Mouse (Mus musculus): ENCODE results near the gene Nr6a1.

Gene Nr6a1

DNA sequence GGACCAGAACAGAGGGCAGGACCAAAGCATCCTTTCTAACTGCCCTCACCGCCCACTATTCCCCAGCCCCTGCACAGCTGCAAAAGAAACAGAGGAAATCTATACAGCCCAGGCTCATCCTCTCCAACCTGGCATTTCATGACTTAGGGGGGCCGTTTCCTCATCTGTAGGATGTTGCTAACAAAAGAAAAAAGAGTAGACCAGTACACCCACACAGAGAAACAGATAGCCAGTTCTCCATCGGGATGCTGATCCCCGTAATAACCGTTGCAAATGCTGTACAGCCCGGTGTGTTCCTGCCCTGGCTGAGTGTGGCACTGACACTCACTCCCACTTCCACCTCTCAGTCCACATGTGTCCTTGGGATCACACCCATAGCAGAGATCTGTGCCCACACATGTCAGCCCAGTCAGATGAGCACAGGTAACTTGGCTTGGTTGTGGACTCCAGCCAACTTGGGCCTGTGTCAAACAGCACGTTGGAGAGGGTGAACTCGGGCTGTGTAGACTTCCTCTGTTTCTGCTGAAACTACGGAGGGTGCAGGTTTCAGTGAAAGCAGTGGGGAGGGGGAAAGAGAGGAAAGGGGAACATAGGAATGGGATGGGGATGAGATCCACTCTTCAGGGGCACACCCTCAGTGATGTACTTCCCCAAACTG, 9.4 kb upstream of the Nr6a1 start:
- DNase-seq = no peak

DNA sequence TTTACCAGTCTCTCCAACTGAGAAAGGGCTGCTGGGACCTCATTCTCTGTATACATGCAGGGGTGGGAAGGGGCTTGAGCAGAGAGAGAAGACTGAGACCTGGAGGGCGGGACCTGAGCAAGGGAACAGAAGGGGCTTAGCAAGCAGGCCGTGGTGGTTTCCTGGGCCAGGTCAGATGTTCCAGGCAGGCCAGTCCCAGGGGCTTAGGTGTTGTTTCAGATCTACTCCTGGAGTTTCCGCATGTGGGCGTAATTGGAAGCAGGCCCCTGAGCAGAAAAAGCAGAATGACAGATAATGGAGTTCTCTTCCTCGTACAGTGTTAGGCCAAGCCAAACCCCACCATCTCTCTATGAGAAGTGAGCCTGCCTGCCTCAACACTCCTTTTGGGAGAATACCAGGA, 7.4 kb upstream of the Nr6a1 start:
- no peak for DNase-seq

DNA sequence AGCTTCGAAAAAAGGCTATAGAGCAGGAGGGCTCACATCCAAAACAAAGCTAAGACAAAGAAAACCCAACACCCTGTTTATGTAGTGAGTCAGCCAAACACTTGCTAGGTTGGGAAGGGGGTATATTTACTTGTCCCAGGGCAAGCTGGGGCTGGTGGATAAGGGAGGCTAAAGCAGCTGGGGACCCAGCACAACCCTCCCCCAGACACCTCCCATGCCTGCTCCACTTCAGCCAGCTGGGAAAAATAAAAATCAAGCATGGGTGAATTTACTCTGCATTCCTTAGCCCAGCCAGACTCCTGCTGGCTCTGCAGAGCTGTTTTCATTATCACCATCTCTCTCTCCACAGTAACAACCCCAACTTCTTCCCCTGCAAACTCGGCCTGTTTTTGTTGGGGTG, 6.4 kb upstream of the Nr6a1 start:
- DNase-seq = no peak

DNA sequence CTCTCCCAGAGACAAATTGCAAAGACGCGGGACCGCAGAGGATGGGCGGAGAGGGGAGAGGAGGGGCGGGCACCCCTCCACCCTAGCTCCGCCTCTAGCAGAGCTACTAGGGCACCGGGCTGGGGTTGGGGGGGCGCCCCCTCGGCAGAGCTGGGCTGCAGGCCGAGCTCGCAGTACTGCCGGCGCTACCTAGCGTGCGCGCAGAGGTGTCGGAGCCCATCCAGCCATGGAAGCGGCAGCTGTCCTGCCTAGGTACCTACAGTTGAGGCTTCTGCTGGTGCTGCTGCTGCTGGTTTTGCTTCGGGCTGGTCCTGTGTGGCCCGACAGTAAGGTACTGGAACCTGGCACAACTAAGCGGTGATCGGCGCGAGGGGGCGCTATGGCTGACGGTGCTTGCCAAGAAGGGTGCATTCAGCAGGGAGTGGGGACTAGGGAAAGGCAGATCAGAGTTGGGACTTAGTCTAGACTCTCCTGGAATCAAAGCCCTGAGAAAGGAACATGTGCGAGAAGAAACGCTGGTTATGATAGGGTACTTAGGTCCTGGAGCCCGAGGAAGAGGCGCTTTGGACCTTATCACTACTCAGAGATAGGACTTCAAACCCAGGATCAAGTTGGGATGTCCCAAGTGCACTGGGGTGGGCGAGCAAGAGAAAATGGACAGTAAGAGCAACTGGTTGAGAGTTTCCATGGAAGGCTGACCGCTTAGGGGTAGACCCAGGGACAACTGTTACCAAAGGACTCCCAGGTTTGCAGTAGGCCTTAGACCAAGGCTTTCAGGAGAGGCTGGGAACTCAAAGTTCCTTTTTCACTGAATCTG, 4.6 kb upstream of the Nr6a1 start, which contains the start of gene Olfml2a:
Gene Olfml2a, plus strand, starts transcription at position 128 of the 817 bp plus-strand sequence.
- peak; percentile 58 to 75 for DNase-seq

DNA sequence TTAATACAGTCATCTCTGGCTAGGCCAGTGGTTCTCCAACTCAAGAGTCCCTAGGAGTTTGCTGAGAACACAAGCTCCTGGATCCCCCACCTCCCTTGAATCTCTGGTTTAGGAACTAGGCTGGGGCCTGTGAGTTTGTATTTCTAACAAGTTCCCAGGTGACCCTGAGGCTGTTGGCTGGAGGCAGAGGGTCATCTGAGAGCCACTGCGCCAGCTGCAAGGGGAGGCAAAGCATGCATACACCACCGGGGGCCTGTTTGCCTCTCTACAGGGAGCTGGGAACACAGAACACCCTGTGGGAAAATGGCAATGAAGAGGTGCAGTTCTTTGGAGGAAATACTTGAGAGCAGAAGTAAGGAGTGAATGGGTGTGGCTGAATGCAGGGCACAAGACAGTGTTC, 2.8 kb upstream of the Nr6a1 start:
- no peak for DNase-seq

DNA sequence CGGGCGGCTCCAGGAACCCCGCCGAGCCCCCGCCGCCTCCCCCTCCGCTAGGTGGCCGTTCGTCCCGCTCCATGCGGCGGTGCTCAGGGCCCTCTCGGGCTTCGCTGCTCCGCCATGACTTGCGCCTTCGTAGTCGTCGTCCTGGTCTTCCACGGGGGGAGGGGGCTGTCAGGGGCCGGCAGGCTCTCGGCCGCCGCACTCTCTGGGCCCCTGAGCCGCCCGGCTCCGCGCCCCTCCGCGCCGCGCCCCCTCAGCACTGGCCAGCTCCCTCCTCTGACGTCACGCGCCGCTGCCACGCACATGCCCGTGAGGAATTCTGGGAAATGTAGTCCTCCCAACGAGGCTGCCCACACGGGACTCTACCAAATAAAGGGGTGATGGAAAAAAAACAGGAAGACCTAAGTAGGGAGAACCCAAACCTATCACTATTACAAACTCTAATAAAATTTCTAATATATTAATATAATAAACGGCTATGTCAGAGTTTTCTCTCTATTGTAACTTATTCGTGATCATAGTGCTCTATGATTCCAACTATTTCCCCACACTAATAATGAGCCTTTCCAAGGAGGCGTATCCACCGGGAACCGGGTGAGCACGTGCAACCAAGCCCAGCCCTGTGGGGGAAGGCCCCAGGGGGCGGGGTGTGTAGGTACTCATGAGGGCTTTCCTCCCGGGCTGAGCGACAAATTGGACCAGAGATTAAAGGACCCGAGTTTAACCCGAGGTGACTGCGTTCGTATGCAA, 1.2 kb downstream of the Nr6a1 start:
- DNase-seq = peak; percentile 95 to 97

DNA sequence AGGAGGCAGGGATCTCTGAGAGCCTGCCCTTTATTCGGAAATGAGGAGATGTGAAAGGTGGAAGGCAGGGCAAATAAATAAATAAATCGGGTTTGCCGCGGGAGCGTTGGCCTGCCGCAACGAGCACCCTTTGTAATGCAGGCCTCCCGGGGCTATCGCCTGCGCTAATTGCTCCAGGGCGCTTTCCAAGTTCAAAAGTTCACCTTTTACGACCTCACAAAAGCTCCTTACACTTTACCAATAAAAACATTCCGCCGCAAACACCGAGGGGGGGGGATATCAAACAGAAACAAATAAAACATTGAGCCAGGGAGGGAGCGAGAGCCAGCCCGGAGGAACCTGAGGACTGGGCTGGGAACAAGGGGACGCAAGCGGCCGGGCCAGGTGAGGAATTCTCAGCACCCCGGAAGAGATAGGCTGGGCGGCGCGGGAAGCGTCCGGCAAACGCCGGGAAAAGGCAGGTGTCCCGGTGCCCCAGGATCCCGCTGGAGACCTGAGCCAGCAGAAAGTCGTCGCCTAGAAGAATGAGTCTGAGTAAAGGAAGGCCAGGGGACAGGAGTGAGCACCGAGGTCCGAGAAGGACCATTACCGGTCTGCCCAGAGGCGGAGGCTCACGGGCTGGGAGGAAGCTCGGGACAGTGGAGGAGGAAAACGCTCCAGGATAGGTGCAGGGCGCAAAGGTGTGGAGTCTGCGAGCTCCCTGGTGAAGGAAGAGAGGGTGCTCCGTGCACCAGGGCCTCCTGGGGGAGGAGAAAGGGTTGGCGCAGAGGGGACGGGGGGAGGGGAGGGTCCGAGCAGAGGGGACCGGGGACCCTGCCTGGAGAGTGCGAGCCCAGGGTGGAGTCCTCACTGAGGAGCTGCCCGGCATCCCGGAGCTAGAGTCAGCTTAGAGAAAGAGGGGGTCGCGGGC, 2.1 kb downstream of the Nr6a1 start:
- DNase-seq = peak; percentile 43 to 49

DNA sequence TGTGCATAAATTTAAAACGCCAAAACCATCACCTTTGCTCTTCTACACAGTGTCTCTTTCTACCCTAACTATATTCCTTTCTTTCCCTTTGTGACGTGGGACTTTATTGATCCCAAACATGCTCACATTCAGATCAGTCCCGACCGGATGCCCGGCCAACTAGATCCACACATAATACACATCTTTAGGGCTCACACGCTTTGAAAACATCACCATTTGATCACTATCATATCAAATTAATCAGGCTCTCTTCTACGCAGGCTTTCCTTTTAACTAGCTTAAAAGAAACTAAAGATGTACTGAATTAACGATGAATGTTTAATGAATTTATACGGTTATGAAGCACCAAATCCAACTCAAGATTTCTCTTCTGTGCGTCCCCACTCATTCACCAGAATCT, 2.9 kb downstream of the Nr6a1 start:
- no peak for DNase-seq

DNA sequence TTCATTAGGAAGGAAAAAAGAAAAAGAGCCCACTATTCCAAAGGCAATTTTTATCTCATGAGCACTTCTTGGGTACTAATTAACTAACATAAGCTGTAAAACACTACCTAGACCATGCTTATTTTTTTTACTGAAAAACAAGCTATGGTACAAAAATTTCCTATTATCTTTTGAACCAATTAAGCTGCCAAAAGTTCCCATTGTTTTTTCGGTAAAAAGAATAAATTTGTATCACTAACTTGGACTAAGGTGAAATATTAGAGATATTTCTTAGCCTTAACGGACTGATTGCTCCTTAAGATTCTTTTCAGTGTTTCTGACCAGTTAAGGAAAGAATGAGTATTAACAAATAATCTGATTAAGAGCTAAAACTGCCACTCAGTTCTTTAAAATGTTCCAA, 3.6 kb downstream of the Nr6a1 start:
- DNase-seq = no peak

DNA sequence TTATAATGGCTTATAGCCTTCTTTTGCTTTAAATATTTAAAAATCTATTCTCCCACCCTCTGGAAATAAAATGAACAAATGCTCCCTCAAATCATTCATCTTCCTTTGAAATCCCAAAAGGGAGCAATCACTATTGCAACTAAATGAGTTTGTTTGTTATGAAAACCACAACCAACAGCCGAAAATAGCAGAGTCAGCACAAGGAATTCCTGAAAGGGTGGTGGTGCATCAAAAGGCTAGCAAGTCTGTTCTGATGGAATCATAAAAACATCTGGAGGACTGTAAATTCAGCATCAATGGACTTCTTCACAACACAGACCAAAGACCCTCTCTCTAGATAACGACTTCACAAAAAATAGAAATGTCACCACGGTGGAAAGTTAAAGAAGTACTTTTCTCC, 4.0 kb downstream of the Nr6a1 start:
- DNase-seq = no peak

DNA sequence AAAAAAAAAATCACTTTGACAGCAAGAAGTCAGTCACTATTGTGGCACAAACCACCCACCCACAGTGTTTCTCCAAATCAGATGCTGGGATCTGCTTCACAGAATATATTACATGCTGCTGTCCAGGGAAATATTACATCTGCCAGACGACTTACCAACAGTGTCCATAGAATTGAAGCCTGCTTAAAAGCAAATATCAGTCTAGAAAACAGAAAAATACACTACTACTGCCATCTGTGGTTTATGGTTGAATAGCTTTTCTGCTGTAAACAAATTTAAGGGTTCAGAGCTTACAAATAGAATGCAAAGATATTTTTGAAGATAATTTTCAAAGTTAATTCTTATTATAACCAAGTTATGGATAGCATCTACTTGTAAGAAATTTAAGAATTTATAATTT, 6.1 kb downstream of the Nr6a1 start:
- DNase-seq = no peak

DNA sequence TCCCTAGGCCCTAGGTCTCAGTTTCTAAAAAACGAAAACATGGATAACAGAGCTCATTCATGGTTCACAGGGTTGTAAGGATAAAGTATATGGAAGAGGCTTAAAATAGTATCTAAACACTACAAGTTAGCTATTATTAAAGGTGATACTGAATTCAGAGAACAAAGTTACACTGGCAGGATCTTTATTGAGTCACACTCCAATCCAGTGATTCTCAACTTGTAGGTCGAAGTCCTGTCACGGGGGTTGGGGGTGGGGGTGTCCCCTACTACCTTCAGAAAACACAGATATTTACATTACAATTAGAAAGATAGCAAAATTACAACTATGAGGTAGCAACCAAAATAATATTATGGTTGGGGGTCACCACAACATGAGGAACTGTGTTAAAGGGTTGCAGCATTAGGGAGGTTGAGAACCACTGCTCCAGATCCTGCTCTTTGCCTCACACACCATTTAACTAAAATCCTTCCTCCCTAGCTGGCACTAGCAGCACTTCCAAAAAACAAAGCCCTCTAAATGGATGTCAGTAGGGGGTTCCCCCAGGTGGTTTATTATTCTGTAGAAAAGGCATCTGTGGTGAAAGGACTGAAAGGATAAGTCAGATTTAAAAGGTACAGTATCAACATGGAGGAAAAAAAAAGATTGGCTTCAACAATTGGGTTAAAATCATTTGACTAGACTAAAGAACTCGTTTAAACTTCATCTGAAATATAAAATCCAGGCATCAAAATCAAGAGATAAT, 10.4 kb downstream of the Nr6a1 start:
- no peak for DNase-seq

DNA sequence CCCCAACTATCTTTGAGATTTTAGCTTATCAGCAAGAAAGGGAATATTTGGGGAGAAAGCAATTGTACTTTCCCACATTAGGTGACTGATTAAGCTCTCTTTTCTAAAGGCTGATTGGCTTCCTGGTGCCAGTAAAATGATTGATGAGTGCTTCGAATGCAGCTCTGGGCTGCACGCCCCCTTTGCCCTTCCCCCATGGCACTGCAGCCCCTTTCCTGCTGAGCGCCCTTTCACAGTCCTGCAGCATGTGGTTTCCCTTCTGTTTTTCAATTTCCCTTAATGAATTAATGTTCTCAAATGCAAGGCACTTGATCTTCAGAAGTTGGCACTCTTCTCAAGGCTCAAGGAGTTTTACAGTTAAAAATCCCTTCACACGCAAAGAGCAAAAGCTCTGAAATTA, 12.5 kb downstream of the Nr6a1 start:
- no peak for DNase-seq

DNA sequence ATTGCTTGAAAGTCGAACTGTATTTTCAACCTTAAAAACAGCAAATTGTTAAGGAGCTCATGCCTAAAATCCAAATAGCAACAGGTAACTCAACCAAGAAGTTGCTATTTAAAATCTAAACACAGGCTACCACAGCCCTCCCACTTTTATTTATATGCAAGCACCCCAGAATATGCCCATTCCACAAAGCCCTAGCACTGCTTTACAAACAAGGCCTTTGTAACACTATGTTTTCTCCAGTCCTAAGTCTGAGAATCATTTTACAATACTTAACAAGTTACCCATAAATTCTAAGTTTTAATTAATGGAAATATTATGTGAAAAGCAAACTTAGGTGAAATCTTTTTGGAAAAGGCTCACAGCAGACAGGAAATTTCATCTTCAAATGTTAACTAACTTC, 13.0 kb downstream of the Nr6a1 start:
- DNase-seq = no peak

DNA sequence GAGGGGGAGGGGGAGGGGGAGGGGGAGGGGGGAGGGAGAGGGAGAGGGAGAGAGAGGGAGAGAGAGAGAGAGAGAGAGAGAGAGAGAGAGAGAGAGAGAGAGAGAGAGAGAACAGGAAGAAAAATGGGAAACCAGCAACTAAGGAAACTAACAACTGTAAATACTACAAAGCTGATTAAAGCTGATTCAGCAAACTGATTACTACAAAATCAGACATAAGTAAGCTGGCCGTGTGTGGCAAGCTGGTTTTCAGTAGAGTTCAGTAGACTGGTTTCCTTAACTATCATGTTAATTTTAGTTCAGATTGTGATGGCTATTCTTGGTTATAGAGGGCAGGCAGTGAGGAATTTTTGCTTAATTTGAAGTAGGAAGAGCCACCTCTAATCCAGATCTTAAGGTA, 18.9 kb downstream of the Nr6a1 start:
- DNase-seq = no peak

DNA sequence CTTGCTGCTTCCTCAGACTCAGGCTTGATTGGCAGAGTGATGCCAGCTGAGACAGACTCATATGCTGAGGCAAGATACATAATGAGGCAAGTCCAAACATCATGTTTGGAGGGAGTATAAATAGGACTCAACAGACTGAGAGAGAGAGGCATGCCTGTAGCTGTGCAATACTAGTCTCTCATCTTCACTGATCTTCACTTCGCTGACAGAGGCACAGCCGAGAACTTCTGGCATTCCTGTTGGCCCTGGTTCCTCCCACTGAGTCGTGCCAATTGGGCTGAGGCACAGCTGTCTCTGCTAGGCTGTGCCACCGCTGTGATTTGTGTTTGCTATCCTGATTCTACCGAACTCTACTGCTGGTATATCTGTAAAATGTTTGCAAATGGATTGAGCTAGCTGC, 21.4 kb downstream of the Nr6a1 start:
- DNase-seq = no peak

DNA sequence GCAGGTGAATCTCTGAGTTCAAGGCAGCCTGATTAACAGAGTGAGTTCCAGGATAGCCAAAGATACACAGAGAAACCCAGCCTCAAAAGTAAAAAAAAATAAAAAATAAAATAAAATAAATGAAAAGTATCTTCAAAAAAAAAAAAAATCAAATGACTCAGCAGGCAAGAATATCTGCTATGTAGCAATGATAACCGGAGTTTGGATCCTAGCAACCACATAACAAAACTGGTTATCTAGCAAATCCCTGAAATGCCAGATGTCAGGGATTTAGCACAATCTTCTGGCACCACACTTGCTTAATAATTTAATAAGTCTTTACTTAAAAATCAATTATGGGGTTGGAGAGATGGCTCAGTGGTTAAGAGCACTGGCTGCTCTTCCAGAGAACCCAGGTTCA, 23.2 kb downstream of the Nr6a1 start:
- no peak for DNase-seq

DNA sequence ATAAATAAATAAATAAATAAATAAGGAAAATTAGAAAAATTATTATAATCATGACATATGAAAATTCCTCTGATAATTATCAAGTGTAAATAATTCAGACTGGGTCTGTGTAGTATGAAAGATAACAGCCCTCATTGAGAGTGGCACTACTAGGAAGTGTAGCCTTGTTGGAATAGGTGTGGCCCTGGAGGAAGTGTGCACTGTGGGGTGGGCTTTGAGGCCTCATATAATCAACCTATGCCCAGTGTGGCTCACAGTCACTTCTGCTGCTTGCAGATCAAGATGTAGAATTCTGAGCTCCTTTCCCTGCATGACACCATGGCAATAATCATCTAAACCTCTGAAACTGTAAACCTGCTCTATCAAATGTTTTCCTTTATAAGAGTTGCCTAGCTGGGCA, 24.6 kb downstream of the Nr6a1 start:
- DNase-seq = no peak

DNA sequence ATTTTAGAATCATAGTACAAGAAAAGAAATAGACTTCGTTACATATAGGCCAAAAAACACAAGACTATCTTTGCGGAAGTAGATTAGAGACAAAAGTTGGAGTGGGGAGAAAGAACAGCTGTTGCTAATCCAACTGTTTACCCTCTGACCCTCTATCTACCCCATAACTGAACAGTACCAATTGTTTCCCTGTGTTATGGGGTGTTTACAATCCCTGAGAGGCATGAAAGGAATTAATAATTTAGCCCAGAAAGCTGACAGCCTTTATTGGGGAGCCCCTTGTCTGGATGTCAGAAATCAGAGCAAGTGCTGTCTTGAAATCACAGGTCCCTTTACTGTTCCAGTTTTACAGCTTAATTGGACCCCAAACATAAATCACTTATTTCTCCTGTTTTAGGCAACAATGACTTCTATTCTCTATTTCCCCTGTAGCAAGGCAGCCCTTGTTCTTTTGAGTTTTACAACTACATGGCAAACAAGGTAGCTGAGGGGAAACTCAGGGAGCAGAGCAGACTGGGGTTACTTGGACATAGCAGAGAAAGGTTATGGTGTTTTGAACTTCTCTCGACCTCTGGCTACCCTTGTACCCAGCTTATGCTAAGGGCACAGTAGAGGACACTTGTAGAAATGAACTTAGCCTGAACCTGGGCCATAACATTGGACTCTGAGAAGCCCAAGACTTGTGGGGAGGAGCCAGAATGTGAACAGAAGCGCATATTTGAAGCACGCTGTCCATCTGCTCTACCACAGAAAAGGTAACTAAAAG, 46.4 kb downstream of the Nr6a1 start:
- DNase-seq = no peak

DNA sequence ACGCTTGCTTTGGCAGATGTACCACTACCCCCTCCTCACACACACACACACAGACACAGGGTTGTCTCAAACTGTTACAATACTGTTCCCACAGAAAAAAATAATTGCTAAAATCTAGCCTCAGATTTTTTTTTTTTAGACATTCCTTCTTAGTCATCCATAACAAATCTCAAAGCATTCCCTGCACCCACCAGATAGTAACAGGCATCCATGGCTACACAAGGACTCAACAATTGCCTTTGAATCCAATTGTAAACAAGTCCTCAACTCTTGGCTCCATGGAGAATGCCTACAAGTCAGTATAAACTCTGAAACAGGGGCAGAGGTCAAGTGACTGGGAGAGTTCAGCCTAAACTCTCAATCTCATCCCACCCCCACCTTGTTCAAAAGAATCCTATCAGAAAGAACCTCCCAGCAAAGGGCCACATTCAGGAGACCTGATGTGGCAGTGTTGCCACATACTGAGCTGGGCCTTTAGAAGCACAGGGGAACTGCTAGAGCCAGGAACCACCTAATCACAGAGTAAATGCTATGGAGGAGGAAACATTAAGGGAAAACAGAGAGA, 52.9 kb downstream of the Nr6a1 start:
- no peak for DNase-seq

DNA sequence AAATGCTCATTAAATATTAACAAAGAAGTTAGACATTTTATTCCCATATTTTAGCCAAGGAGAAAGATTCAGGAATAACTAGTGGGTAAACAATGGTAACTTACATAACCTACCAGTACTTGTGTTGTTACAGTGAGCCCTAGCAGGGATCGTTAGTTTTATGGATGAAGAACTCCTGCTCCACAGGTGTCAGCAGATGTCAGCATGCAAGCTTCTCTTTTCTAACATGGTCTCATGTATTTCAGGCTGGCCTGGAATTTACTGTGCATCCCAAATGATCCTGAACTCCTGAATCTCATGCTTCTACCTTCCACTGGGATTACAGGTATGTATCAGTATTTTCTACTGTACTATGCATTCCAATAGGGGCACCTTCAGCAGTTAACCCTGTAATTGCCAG, 54.8 kb downstream of the Nr6a1 start:
- DNase-seq = no peak

Data from kidney, adult 8-10 months (tissue).